Mouse (Mus musculus) CD4-positive, CD25-positive, alpha-beta regulatory T cell, adult 4 months (primary cell): ENCODE data around the gene St3gal3. TPM values are rescaled to one million over a fixed set of nuclear protein-coding genes. Genes with fewer than 3 reads are reported as not detected.

Source experiments
- ATAC-seq: one replicate; pipeline ENCODE4 v1.8.0; 2017
- polyA plus RNA-seq, 2 experiments: library from polyadenylated mRNA; unstranded; fragments of 100-300 nt; shearing (Covaris generic); gene quantifications; one replicate each; pipeline ENCODE4 v1.2.1; 2017

The St3gal3 gene
- polyA plus RNA-seq, 2 experiments from 2014 or later, result 0.38 to 0.52 TPM

GRCm38 (mm10) chr4:118049606-118050302 is 85.0 kb downstream of the St3gal3 start:
- no peak for ATAC-seq

GRCm38 (mm10) chr4:118044510-118044909 is 90.2 kb downstream of the St3gal3 start:
- no peak for ATAC-seq

- no peak for ATAC-seq
Measured at GRCm38 (mm10) chr4:118043331-118044002, 91.2 kb downstream of the St3gal3 start.

- no peak for ATAC-seq
Measured at GRCm38 (mm10) chr4:118042671-118043320, 91.9 kb downstream of the St3gal3 start.

GRCm38 (mm10) chr4:118041145-118041544 is 93.6 kb downstream of the St3gal3 start:
- ATAC-seq, result no peak

GRCm38 (mm10) chr4:118040650-118041049 is 94.1 kb downstream of the St3gal3 start:
- no peak for ATAC-seq

GRCm38 (mm10) chr4:118039964-118040363 is 94.8 kb downstream of the St3gal3 start:
- ATAC-seq, result no peak

GRCm38 (mm10) chr4:118038023-118038422 is 96.7 kb downstream of the St3gal3 start:
- ATAC-seq, result no peak

DNA sequence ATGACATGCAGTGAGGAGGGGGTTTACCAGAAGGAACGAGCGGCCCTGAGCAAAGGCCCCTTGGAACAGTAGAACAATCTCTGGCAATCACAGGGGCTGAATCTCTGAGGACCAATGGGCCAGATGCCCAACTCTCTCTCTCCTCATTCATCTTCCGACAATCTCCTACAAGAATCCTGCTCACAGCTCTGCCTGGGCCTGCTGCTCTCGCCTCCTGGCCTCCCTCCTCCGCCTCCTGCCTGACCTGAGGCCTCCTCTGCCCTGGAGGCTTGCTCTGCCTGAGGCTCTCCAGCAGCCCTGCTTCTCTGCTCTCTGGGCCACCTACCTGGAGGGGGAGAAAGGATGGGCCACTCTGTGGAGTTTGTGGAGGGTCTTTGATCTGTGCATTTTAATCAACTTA is 97.3 kb downstream of the St3gal3 start:
- no peak for ATAC-seq

- ATAC-seq, result no peak
Measured at GRCm38 (mm10) chr4:118036531-118036930, 98.2 kb downstream of the St3gal3 start.

GRCm38 (mm10) chr4:118035090-118035489 is 99.6 kb downstream of the St3gal3 start:
- no peak for ATAC-seq

DNA sequence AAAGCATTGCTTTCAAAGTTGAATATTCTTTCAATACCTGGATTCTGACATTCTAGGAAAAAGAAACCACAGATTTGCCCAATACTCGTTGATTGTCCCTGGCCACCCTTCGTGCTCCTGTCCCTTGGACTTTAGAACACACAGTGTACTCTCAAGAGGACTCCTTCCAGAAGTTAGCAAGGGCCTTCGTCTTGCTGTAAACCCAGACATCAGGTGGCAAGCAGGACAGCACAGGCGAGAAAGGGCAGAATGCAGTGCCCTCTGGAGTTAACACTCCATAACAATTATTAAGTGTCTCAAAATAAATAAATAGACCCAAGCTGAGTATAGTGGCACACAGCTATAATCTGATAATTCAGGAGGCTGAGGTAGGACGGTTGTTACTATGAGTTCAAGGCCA is 101.7 kb downstream of the St3gal3 start:
- no peak for ATAC-seq

GRCm38 (mm10) chr4:118031776-118032170 is 102.9 kb downstream of the St3gal3 start:
- no peak for ATAC-seq

DNA sequence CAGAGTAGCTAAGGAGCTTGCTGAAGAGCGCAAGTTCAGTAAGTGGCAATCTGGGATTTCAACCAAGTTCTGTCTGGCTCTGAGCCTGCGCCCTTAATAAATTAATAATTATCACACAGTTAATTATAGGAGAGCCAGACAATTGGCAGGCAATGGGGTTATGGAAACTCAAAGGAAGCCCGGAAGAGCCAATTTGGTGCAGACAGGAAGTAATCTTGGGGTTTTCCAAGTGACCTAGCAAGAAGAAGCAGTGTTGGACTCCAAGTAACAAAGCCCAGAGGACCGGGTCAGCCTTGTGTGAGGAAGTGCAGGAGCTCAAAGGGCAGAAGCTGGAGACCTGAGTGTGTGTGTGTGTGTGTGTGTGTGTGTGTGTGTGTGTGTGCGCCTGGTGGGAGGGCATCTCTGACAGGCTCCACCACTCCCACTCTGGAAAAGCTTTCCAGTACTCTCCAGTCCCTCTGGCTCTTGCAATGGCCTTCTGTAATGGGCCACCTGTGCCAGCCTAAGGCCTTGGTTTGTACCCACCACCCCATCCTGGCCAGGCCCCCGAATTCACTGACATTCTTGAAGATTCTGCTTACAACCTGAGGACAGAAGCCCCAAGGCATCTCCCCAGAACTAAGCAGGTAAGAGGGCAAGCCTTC is 103.5 kb downstream of the St3gal3 start:
- no peak for ATAC-seq

GRCm38 (mm10) chr4:118030330-118030729 is 104.4 kb downstream of the St3gal3 start:
- no peak for ATAC-seq

DNA sequence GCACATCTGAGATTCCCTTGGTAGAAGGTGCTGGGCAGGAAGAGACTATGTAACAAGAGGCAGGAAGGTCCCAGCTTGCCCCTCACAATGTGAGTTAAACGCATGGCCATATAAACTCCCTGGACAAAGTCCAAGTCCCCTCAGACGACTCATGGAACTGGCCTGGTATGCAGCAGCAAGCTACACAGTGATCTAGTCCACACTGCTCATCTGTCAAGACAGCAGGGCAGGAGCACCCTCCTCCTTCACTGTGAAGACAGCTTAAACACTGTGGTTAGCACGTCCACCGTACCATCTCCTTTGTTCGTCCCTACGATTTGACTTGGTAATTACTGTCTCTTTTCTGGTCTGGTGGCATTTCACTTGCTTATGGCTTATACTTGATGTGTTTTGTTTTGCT is 104.8 kb downstream of the St3gal3 start:
- ATAC-seq, result no peak

DNA sequence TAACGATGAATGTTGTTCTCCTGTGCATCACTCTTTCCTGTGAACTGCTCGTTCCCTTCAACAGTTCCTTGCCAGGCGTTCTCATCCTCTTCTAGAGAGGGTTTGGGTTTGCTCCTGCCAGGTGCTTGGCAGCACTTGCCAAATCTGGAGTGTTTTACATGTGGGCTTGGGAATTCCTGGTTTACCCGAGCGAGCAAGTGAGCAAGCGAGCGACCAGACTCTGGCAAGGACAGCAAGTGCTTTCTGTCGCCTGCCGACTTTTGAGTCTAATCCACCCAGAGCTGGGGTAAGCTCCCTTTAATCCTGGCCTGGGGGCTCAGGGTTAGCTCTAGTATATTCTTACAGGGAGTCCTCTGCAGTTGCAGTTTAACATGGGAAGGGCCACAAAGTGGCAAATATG is 105.7 kb downstream of the St3gal3 start:
- no peak for ATAC-seq

DNA sequence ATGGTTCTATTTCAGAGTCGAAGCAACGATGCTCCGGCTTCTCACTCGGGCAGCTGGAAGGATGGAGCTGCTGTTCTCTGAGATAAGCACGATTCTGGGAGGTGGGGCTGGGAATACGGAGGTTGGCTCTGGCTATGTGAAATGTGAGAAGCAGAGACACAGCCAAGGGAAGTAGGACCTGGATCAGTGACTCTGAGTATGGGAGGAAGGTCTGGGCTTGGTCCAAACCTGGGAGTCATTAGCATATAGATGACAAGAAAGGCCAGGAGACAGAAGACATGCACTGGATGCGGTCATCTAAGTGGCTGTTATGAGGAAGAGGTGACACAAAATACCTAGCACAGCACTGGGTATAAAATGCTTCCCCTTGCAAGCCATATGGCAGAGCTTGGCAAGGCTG is 108.8 kb downstream of the St3gal3 start:
- ATAC-seq, result no peak

GRCm38 (mm10) chr4:118025381-118025780 is 109.3 kb downstream of the St3gal3 start:
- ATAC-seq, result no peak

DNA sequence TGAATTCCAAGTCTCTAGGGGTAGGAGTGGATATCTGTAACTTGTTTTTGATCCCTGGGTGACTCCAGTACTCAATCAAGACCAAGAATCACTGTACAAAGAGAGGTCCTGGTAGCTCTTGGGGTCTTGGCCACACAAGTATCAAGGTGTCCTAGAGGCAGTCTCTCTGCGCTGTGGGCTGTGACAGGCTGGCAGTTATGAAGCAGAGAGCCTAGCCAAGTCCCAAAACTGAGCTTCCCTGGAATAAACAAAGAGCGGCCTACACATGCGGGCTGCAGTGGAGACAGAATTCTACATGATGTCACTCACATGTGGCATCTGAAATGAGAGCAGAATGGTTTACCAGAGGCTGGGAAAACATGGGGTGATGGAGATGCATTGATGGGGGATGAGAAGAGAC is 111.9 kb downstream of the St3gal3 start:
- no peak for ATAC-seq

GRCm38 (mm10) chr4:118022406-118022805 is 112.3 kb downstream of the St3gal3 start:
- ATAC-seq, result no peak

- no peak for ATAC-seq
Measured at GRCm38 (mm10) chr4:118019640-118020039, 115.1 kb downstream of the St3gal3 start.

DNA sequence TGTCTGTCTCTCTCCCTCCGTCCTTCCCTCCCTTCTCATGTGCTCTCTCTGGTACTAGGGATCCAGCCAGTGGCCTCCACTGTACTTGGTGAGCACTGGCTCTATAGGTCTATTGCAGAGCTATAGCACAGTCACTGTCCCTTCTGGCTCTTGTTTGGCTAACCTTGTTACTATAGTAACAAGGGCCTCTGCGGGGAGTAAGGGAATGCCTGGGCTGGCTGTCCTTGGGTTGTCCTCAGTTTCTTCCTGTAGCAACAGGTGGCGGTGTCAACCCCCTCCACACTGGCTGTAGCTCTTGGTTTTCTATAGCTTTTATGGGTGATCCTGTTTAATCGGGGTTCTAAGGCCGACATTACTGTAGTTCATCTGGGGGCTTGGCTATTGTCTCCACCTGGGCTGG is 115.5 kb downstream of the St3gal3 start:
- ATAC-seq, result no peak
